Comparison of ENCODE assay signal across 26 mouse cellular contexts in the genomic region with DNA sequence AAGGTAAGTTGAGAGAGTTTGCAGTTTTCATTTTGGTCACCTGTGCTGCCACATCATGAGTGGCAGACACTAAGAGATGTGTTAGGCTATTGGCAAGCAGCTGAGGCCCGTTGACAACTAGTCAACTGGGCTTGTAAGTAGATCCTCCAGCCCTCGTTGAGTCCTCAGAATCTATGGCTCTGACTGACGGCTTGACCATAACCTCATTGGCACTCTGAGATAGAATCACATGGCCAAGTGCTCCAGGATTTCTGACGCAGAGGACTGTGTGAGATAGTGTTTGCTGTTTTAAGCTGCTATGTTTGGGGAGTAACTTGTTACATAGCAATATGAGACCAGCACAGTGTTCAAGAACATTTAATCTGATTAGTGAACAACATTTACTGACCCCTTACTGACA. TPM values are rescaled to one million over a fixed set of nuclear protein-coding genes. Genes with fewer than 3 reads are reported as not detected.
DNase-seq lines count a peak whose midpoint lies in the region; ATAC-seq and TF ChIP-seq lines count a peak whose summit lies in the region.
"Had no signal": no experiment of that assay in that cellular context is flagged by ENCODE, and none has a peak within 500 bp of the region (broad histone marks: within the 10 kb centered on the region; RNA-seq: fewer than 3 reads in every experiment).

No protein-coding gene starts in this region.

- no peaks in the 10 kb centered on the region for H3K9me3 ChIP-seq in midbrain, embryonic 13.5 days
- H3K9me3 ChIP-seq: embryonic facial prominence, embryonic 12.5 days; hindbrain, embryonic 12.5 days; limb, embryonic 13.5 days; liver, embryonic 13.5 days; midbrain, embryonic 12.5 days had no signal

- peaks cover 91% of the 10 kb centered on the region for H3K36me3 ChIP-seq in midbrain, embryonic 13.5 days

- H3K4me1 ChIP-seq in midbrain, embryonic 13.5 days (replicated peaks) = no peaks in the 10 kb centered on the region
- H3K4me1 ChIP-seq: embryonic facial prominence, embryonic 12.5 days; hindbrain, embryonic 12.5 days; limb, embryonic 13.5 days; liver, embryonic 13.5 days; midbrain, embryonic 12.5 days had no signal

- H3K4me3 ChIP-seq in gastrocnemius, adult 2 months = no peak overlapping the region
- H3K4me3 ChIP-seq in midbrain, embryonic 13.5 days (replicated peaks) = no peak overlapping the region
- H3K4me3 ChIP-seq: embryonic facial prominence, embryonic 12.5 days; hindbrain, embryonic 12.5 days; limb, embryonic 13.5 days; liver, embryonic 13.5 days; midbrain, embryonic 12.5 days had no signal

- no peak for ATAC-seq in midbrain, embryonic 13.5 days
- ATAC-seq: activated CD4-positive, CD25-positive, alpha-beta regulatory T cell, adult 4 months had no signal

- 93% methylated on average over 4 of the region's 4 CpGs for WGBS in midbrain, embryonic 13.5 days

- H3K27ac ChIP-seq in gastrocnemius, adult 2 months = peak overlapping the region; percentile 97
- H3K27ac ChIP-seq in midbrain, embryonic 13.5 days = no peak overlapping the region
- H3K27ac ChIP-seq: embryonic facial prominence, embryonic 12.5 days; hindbrain, embryonic 12.5 days; limb, embryonic 13.5 days; liver, embryonic 13.5 days; midbrain, embryonic 12.5 days; stomach, postnatal 0 days had no signal

- DNase-seq in gastrocnemius, adult 2 months = peak; percentile 80
- no peak for DNase-seq in gastrocnemius, postnatal 10 days
- peak; percentile 53 to 65 for DNase-seq in gastrocnemius, adult 8-10 months (ENCODE audit: low spot score in 2 of 2)
- peak; percentile 17 to 28 for DNase-seq in gastrocnemius, postnatal 36 days
- peak; percentile 32 to 50 for DNase-seq in heart, postnatal 10 days
- no peak for DNase-seq in layer of hippocampus, adult 18-20 months (ENCODE audit: low spot score in 2 of 2)
- DNase-seq: adrenal gland, adult 8-10 months; B cell, adult 2 months; kidney, adult 11 months; kidney, postnatal 4 days; layer of hippocampus, adult 9-11 months; liver, embryonic 13.5 days; lung, adult 2 months; lung, postnatal 14 days had no signal

- intact Hi-C loops in gastrocnemius, adult 2 months (cut with DNase I) = no loop called here
- intact Hi-C loops in gastrocnemius, postnatal 36 days (cut with DNase I) = loop anchor here (10.0 kb wide), 1 partner anchor 307 kb away; no protein-coding TSS in a partner anchor
- intact Hi-C loops in heart, postnatal 10 days (cut with DNase I) = no loop called here

- no peaks in the 10 kb centered on the region for H3K27me3 ChIP-seq in midbrain, embryonic 13.5 days
- H3K27me3 ChIP-seq: embryonic facial prominence, embryonic 12.5 days; hindbrain, embryonic 12.5 days; limb, embryonic 13.5 days; liver, embryonic 13.5 days; midbrain, embryonic 12.5 days had no signal

- H3K9ac ChIP-seq in midbrain, embryonic 13.5 days (replicated peaks) = no peak overlapping the region
- H3K9ac ChIP-seq: embryonic facial prominence, embryonic 12.5 days; hindbrain, embryonic 12.5 days; limb, embryonic 13.5 days; liver, embryonic 13.5 days; midbrain, embryonic 12.5 days had no signal

- no peak overlapping the region for H3K4me2 ChIP-seq in midbrain, embryonic 13.5 days (replicated peaks)
- H3K4me2 ChIP-seq: embryonic facial prominence, embryonic 12.5 days; hindbrain, embryonic 12.5 days; limb, embryonic 13.5 days; liver, embryonic 13.5 days; midbrain, embryonic 12.5 days had no signal

- no peak for TF ChIP-seq CTCF in gastrocnemius, adult 2 months (IDR thresholded peaks at IDR 0.05)

RNA-seq across cellular contexts. Expression of a gene that starts 21.2 kb away (rescaled TPM):
- 100 to 1,000 TPM; 668 to 937 TPM for total RNA-seq in gastrocnemius, adult 2 months (2021)
- 100 to 1,000 TPM; 647 to 794 TPM for total RNA-seq in gastrocnemius, postnatal 10 days (2021)
- total RNA-seq in gastrocnemius, adult 8-10 months (2022) = 100 to 1,000 TPM; 642 to 789 (median 713) TPM
- total RNA-seq in gastrocnemius, postnatal 36 days (2021) = 100 to 1,000 TPM; 659 to 699 TPM
- 1,000 to 10,000 TPM; 1,370 to 1,379 TPM for total RNA-seq in heart, postnatal 10 days (2021)
- 100 to 1,000 TPM; 334 to 337 TPM for total RNA-seq in layer of hippocampus, adult 18-20 months (2021)
- 725 and 775 TPM in 2 replicates for polyA plus RNA-seq in midbrain, embryonic 13.5 days (2015; fragmentation: Nextera tagmentation; extraction: Ambion mirVana)

RNA-seq across cellular contexts. Expression of a gene that starts 23.6 kb away (rescaled TPM):
- 10 to 100 TPM; 40.7 to 48.2 TPM for total RNA-seq in gastrocnemius, adult 2 months (2021)
- 10 to 100 TPM; 30.5 to 34.3 TPM for total RNA-seq in gastrocnemius, postnatal 10 days (2021)
- total RNA-seq in gastrocnemius, adult 8-10 months (2022) = 10 to 100 TPM; 37.3 to 48.3 (median 41.4) TPM
- 10 to 100 TPM; 28.9 to 39.4 TPM for total RNA-seq in gastrocnemius, postnatal 36 days (2021)
- 10 to 100 TPM; 41.1 to 45.1 TPM for total RNA-seq in heart, postnatal 10 days (2021)
- 10 to 100 TPM; 67.0 to 73.5 TPM for total RNA-seq in layer of hippocampus, adult 18-20 months (2021)
- polyA plus RNA-seq in midbrain, embryonic 13.5 days (2015; fragmentation: Nextera tagmentation; extraction: Ambion mirVana) = 36.9 and 39.5 TPM in 2 replicates

RNA-seq across cellular contexts. Expression of a gene that starts 38.5 kb away (rescaled TPM):
- not detected for total RNA-seq in gastrocnemius, adult 2 months (2021)
- total RNA-seq in gastrocnemius, postnatal 10 days (2021) = not detected
- total RNA-seq in gastrocnemius, adult 8-10 months (2022) = not detected
- 1 to 10 TPM in 1 of 2 experiments, not detected in 1; 1.7 TPM for total RNA-seq in gastrocnemius, postnatal 36 days (2021)
- total RNA-seq in heart, postnatal 10 days (2021) = 1 to 10 TPM; 1.2 to 1.3 TPM
- total RNA-seq in layer of hippocampus, adult 18-20 months (2021) = not detected
- not detected in 2 replicates for polyA plus RNA-seq in midbrain, embryonic 13.5 days (2015; fragmentation: Nextera tagmentation; extraction: Ambion mirVana)
- total RNA-seq: left cerebral cortex, adult 18-20 months; left cerebral cortex, postnatal 25 days had no signal
- polyA plus RNA-seq: embryonic facial prominence, embryonic 12.5 days; forebrain, embryonic 11.5 days; hindbrain, embryonic 12.5 days; kidney, embryonic 16.5 days; midbrain, embryonic 12.5 days had no signal

RNA-seq across cellular contexts. Expression of a gene that starts 39.8 kb away (rescaled TPM):
- total RNA-seq in gastrocnemius, adult 2 months (2021) = not detected
- under 1 TPM in 1 of 2 experiments, not detected in 1; 0.32 TPM for total RNA-seq in gastrocnemius, postnatal 10 days (2021)
- total RNA-seq in gastrocnemius, adult 8-10 months (2022) = not detected
- 1 to 10 TPM in 1 of 2 experiments, not detected in 1; 1.3 TPM for total RNA-seq in gastrocnemius, postnatal 36 days (2021)
- total RNA-seq in heart, postnatal 10 days (2021) = 1 to 10 TPM in 1 of 2 experiments, under 1 TPM in 1; 0.77 to 1.5 TPM
- total RNA-seq in layer of hippocampus, adult 18-20 months (2021) = not detected
- not detected in 2 replicates for polyA plus RNA-seq in midbrain, embryonic 13.5 days (2015; fragmentation: Nextera tagmentation; extraction: Ambion mirVana)
- total RNA-seq: left cerebral cortex, adult 18-20 months; left cerebral cortex, postnatal 25 days; MEL had no signal
- polyA plus RNA-seq: embryonic facial prominence, embryonic 12.5 days; forebrain, embryonic 11.5 days; hindbrain, embryonic 12.5 days; kidney, embryonic 16.5 days; limb, embryonic 13.5 days; liver, embryonic 13.5 days; midbrain, embryonic 12.5 days had no signal

Comparison
In these comparisons a context has a peak if more than half of its experiments do, and no peak if none do; other contexts are left out.
1. DNase-seq: peak in gastrocnemius, adult 2 months (single experiment), gastrocnemius, adult 8-10 months (2 of 2), gastrocnemius, postnatal 36 days (2 of 2) and heart, postnatal 10 days (2 of 2); none in gastrocnemius, postnatal 10 days (single experiment) and layer of hippocampus, adult 18-20 months (0 of 2).